Mouse (Mus musculus): ENCODE data around the gene Gm28047. TPM values are rescaled to one million over a fixed set of nuclear protein-coding genes. Genes with fewer than 3 reads are reported as not detected.
"Not testable (repeated sequence)": the region's sequence is repeated elsewhere in the genome, so short reads cannot be mapped to it uniquely, and the experiment has no call there.

Gm28047 gene
- polyA plus RNA-seq, 1 experiment from 2014 or later = not detected

- WGBS = 95% methylated on average over 5 of the region's 5 CpGs
- Histone ChIP-seq H3K27me3 (no peaks in the 10 kb centered on the region), H3K4me3 (replicated peaks) (no peak overlapping the region), H3K4me1 (peaks cover 14% of the 10 kb centered on the region), H3K9ac (no peak overlapping the region), H3K27ac (replicated peaks) (no peak overlapping the region), H3K9me3 (replicated peaks) (no peaks in the 10 kb centered on the region), H3K4me2 (replicated peaks) (no peak overlapping the region), H3K36me3 (no peaks in the 10 kb centered on the region)
- no peak for ATAC-seq (ENCODE audit: insufficient number of reproducible peaks, low FRiP score, low TSS enrichment, low read depth)
These were observed 5.4 kb downstream of the Gm28047 start for GRCm38 (mm10) chr15:102619486-102619885.

GRCm38 (mm10) chr15:102617654-102618053, 7.2 kb downstream of the Gm28047 start:
- no peak overlapping the region for H3K27ac ChIP-seq (replicated peaks)
- no peak for ATAC-seq (ENCODE audit: insufficient number of reproducible peaks, low FRiP score, low TSS enrichment, low read depth)
- H3K36me3 ChIP-seq = no peaks in the 10 kb centered on the region
- no peak overlapping the region for H3K4me2 ChIP-seq (replicated peaks)
- H3K4me1 ChIP-seq = 0 out of 2 replicates have a peak, but pooled peaks cover 4% of the 10 kb centered on the region
- H3K27me3 ChIP-seq = no peaks in the 10 kb centered on the region
- H3K9me3 ChIP-seq (replicated peaks) = no peaks in the 10 kb centered on the region
- no peak overlapping the region for H3K9ac ChIP-seq
- whole genome bisulfite sequencing = 96% methylated on average over 1 of the region's 1 CpGs
- no peak overlapping the region for H3K4me3 ChIP-seq (replicated peaks)

- H3K36me3 ChIP-seq = no peaks in the 10 kb centered on the region; the same call in 1 of the 2 replicates
- ATAC-seq (ENCODE audit: insufficient number of reproducible peaks, low FRiP score, low TSS enrichment, low read depth) = no peak
- no peak overlapping the region for H3K4me2 ChIP-seq (replicated peaks)
- H3K27me3 ChIP-seq = no peaks in the 10 kb centered on the region
- no peaks in the 10 kb centered on the region for H3K9me3 ChIP-seq (replicated peaks)
- no peak overlapping the region for H3K27ac ChIP-seq (replicated peaks)
- no peak overlapping the region for H3K4me3 ChIP-seq (replicated peaks)
- 90% methylated on average over 2 of the region's 2 CpGs for WGBS
- H3K9ac ChIP-seq = no peak overlapping the region
- H3K4me1 ChIP-seq = no peaks in the 10 kb centered on the region
These were observed 8.7 kb downstream of the Gm28047 start for GRCm38 (mm10) chr15:102616174-102616573.

GRCm38 (mm10) chr15:102614224-102614623, 10.6 kb downstream of the Gm28047 start:
- no peak overlapping the region for H3K9ac ChIP-seq
- no peak overlapping the region for H3K4me3 ChIP-seq (replicated peaks)
- H3K9me3 ChIP-seq (replicated peaks) = no peaks in the 10 kb centered on the region
- H3K36me3 ChIP-seq = no peaks in the 10 kb centered on the region; the same call in 1 of the 2 replicates
- H3K4me2 ChIP-seq (replicated peaks) = no peak overlapping the region
- no peak overlapping the region for H3K27ac ChIP-seq (replicated peaks)
- no peaks in the 10 kb centered on the region for H3K27me3 ChIP-seq
- no peak for ATAC-seq (ENCODE audit: insufficient number of reproducible peaks, low FRiP score, low TSS enrichment, low read depth)
- H3K4me1 ChIP-seq = no peaks in the 10 kb centered on the region

- Histone ChIP-seq H3K27ac (replicated peaks) (no peak overlapping the region), H3K9me3 (replicated peaks) (no peaks in the 10 kb centered on the region), H3K27me3 (no peaks in the 10 kb centered on the region), H3K9ac (no peak overlapping the region), H3K36me3 (no peaks in the 10 kb centered on the region; the same call in 1 of the 2 replicates), H3K4me3 (replicated peaks) (no peak overlapping the region), H3K4me1 (no peaks in the 10 kb centered on the region), H3K4me2 (replicated peaks) (no peak overlapping the region)
- no peak for ATAC-seq (ENCODE audit: insufficient number of reproducible peaks, low FRiP score, low TSS enrichment, low read depth)
These were observed 11.9 kb downstream of the Gm28047 start for GRCm38 (mm10) chr15:102612966-102613365.

- not testable (repeated sequence) for H3K9me3 ChIP-seq (replicated peaks); H3K9ac ChIP-seq; H3K27ac ChIP-seq (replicated peaks); H3K4me2 ChIP-seq (replicated peaks); H3K4me3 ChIP-seq (replicated peaks); ATAC-seq (ENCODE audit: insufficient number of reproducible peaks, low FRiP score, low TSS enrichment, low read depth); H3K4me1 ChIP-seq; H3K36me3 ChIP-seq; H3K27me3 ChIP-seq
- 85% methylated on average over 1 of the region's 1 CpGs for WGBS
These were observed 16.3 kb downstream of the Gm28047 start for GRCm38 (mm10) chr15:102608586-102608985.

GRCm38 (mm10) chr15:102593996-102594656, 30.7 kb downstream of the Gm28047 start:
- peak overlapping the region; percentile 13 for H3K4me2 ChIP-seq (replicated peaks)
- 0 out of 2 replicates have a peak overlapping the region, but pooled peaks have one; percentile 10 for H3K4me3 ChIP-seq (replicated peaks)
- peaks cover 6% of the 10 kb centered on the region; the same call in 1 of the 2 replicates for H3K36me3 ChIP-seq
- ATAC-seq (ENCODE audit: insufficient number of reproducible peaks, low FRiP score, low TSS enrichment, low read depth) = no peak
- peaks cover 22% of the 10 kb centered on the region for H3K4me1 ChIP-seq
- H3K27ac ChIP-seq (replicated peaks) = 0 out of 2 replicates have a peak overlapping the region, but pooled peaks have one; percentile 31
- no peaks in the 10 kb centered on the region for H3K9me3 ChIP-seq (replicated peaks)
- no peaks in the 10 kb centered on the region for H3K27me3 ChIP-seq
- 36% methylated on average over 8 of the region's 8 CpGs for WGBS
- H3K9ac ChIP-seq = no peak overlapping the region

GRCm38 (mm10) chr15:102592674-102593073, 32.2 kb downstream of the Gm28047 start:
- no peak for ATAC-seq (ENCODE audit: insufficient number of reproducible peaks, low FRiP score, low TSS enrichment, low read depth)
- no peak overlapping the region for H3K27ac ChIP-seq (replicated peaks)
- no peak overlapping the region for H3K9ac ChIP-seq
- WGBS = 27% methylated on average over 1 of the region's 1 CpGs
- no peak overlapping the region for H3K4me2 ChIP-seq (replicated peaks)
- H3K36me3 ChIP-seq = peaks cover 6% of the 10 kb centered on the region; the same call in 1 of the 2 replicates
- no peak overlapping the region for H3K4me3 ChIP-seq (replicated peaks)
- H3K9me3 ChIP-seq (replicated peaks) = no peaks in the 10 kb centered on the region
- H3K27me3 ChIP-seq = no peaks in the 10 kb centered on the region
- H3K4me1 ChIP-seq = peaks cover 22% of the 10 kb centered on the region

GRCm38 (mm10) chr15:102590567-102590966, 34.3 kb downstream of the Gm28047 start:
- Histone ChIP-seq H3K27ac (replicated peaks) (no peak overlapping the region), H3K4me3 (replicated peaks) (no peak overlapping the region), H3K4me1 (peaks cover 25% of the 10 kb centered on the region), H3K36me3 (peaks cover 6% of the 10 kb centered on the region; the same call in 1 of the 2 replicates), H3K4me2 (replicated peaks) (no peak overlapping the region), H3K9me3 (replicated peaks) (no peaks in the 10 kb centered on the region), H3K27me3 (no peaks in the 10 kb centered on the region), H3K9ac (no peak overlapping the region)
- 86% methylated on average over 1 of the region's 1 CpGs for WGBS
- ATAC-seq (ENCODE audit: insufficient number of reproducible peaks, low FRiP score, low TSS enrichment, low read depth) = no peak

- Histone ChIP-seq H3K27me3 (no peaks in the 10 kb centered on the region), H3K4me2 (replicated peaks) (no peak overlapping the region), H3K27ac (replicated peaks) (no peak overlapping the region), H3K36me3 (peaks cover 6% of the 10 kb centered on the region; the same call in 1 of the 2 replicates), H3K4me3 (replicated peaks) (no peak overlapping the region), H3K4me1 (peaks cover 19% of the 10 kb centered on the region; the same call in 1 of the 2 replicates), H3K9me3 (replicated peaks) (no peaks in the 10 kb centered on the region), H3K9ac (no peak overlapping the region)
- WGBS = 93% methylated on average over 8 of the region's 8 CpGs
- ATAC-seq (ENCODE audit: insufficient number of reproducible peaks, low FRiP score, low TSS enrichment, low read depth) = no peak
These were observed 35.0 kb downstream of the Gm28047 start for GRCm38 (mm10) chr15:102589826-102590225.

GRCm38 (mm10) chr15:102585501-102585900, 39.4 kb downstream of the Gm28047 start:
- no peak overlapping the region for H3K9ac ChIP-seq
- ATAC-seq (ENCODE audit: insufficient number of reproducible peaks, low FRiP score, low TSS enrichment, low read depth) = no peak
- WGBS = 71% methylated on average over 5 of the region's 5 CpGs
- H3K27me3 ChIP-seq = no peaks in the 10 kb centered on the region
- H3K27ac ChIP-seq (replicated peaks) = no peak overlapping the region
- no peak overlapping the region for H3K4me2 ChIP-seq (replicated peaks)
- H3K36me3 ChIP-seq = peaks cover 4% of the 10 kb centered on the region; the same call in 1 of the 2 replicates
- H3K9me3 ChIP-seq (replicated peaks) = no peaks in the 10 kb centered on the region
- H3K4me1 ChIP-seq = 0 out of 2 replicates have a peak, but pooled peaks cover 4% of the 10 kb centered on the region
- no peak overlapping the region for H3K4me3 ChIP-seq (replicated peaks)
